Mouse (Mus musculus): ENCODE measurements around the gene Srrm4. TPM values are rescaled to one million over a fixed set of nuclear protein-coding genes. Genes with fewer than 3 reads are reported as not detected.
"Not testable (repeated sequence)": the region's sequence is repeated elsewhere in the genome, so short reads cannot be mapped to it uniquely, and the experiment has no call there.

Gene Srrm4
- polyA plus RNA-seq, 1 experiment from 2014 or later: 1.0 TPM

GRCm38 (mm10) chr5:116436117-116436516, 155.5 kb downstream of the Srrm4 start:
- no peaks in the 10 kb centered on the region for H3K9me3 ChIP-seq (ENCODE audit: low read length)
- ATAC-seq: no peak

GRCm38 (mm10) chr5:116434976-116435850, 156.4 kb downstream of the Srrm4 start:
- H3K27me3 ChIP-seq (ENCODE audit: insufficient read depth, low read length): no peaks in the 10 kb centered on the region
- no peak for TF ChIP-seq CTCF (IDR thresholded peaks at IDR 0.05; ENCODE audit: low read depth)
- peak; percentile 23; the same call in 1 of the 2 replicates for TF ChIP-seq EP300 (IDR thresholded peaks at IDR 0.05; ENCODE audit: low read depth)
- no peaks in the 10 kb centered on the region for H3K9me3 ChIP-seq (ENCODE audit: low read length)
- DNase-seq (peak; percentile 69), ATAC-seq (peak; percentile 92)
- no peaks in the 10 kb centered on the region for H3K4me1 ChIP-seq (ENCODE audit: insufficient read depth)
- no peak overlapping the region for H3K9ac ChIP-seq (replicated peaks)
- no peaks in the 10 kb centered on the region for H3K36me3 ChIP-seq (replicated peaks; ENCODE audit: insufficient read depth, low read length)
- H3K4me3 ChIP-seq (ENCODE audit: low read depth, low read length): no peak overlapping the region
- H3K27ac ChIP-seq (ENCODE audit: low read depth): peak overlapping the region; percentile 77
- 56% methylated on average over 13 of the region's 13 CpGs for WGBS (ENCODE audit: insufficient replicate concordance)
- H3K4me2 ChIP-seq (ENCODE audit: low read depth, low read length): no peak overlapping the region

More at GRCm38 (mm10) chr5:116436117-116436516, 155.5 kb downstream of the Srrm4 start:
- no peaks in the 10 kb centered on the region for H3K36me3 ChIP-seq (replicated peaks; ENCODE audit: insufficient read depth, low read length)
- no peak overlapping the region for H3K4me2 ChIP-seq (ENCODE audit: low read depth, low read length)
- H3K9ac ChIP-seq (replicated peaks): no peak overlapping the region
- H3K27me3 ChIP-seq (ENCODE audit: insufficient read depth, low read length): no peaks in the 10 kb centered on the region
- no peak overlapping the region for H3K4me3 ChIP-seq (ENCODE audit: low read depth, low read length)
- H3K27ac ChIP-seq (ENCODE audit: low read depth): 0 out of 2 replicates have a peak overlapping the region, but pooled peaks have one; percentile 77
- TF ChIP-seq CTCF (IDR thresholded peaks at IDR 0.05; ENCODE audit: low read depth) (no peak), EP300 (IDR thresholded peaks at IDR 0.05; ENCODE audit: low read depth) (no peak)
- H3K4me1 ChIP-seq (ENCODE audit: insufficient read depth): no peaks in the 10 kb centered on the region
- DNase-seq: no peak

- Histone ChIP-seq H3K4me2 (ENCODE audit: low read depth, low read length) (no peak overlapping the region), H3K4me3 (ENCODE audit: low read depth, low read length) (no peak overlapping the region), H3K9ac (replicated peaks) (no peak overlapping the region), H3K36me3 (replicated peaks; ENCODE audit: insufficient read depth, low read length) (no peaks in the 10 kb centered on the region), H3K9me3 (ENCODE audit: low read length) (no peaks in the 10 kb centered on the region), H3K27ac (ENCODE audit: low read depth) (no peak overlapping the region), H3K27me3 (ENCODE audit: insufficient read depth, low read length) (no peaks in the 10 kb centered on the region), H3K4me1 (ENCODE audit: insufficient read depth) (no peaks in the 10 kb centered on the region)
- TF ChIP-seq CTCF (IDR thresholded peaks at IDR 0.05; ENCODE audit: low read depth) (no peak), EP300 (IDR thresholded peaks at IDR 0.05; ENCODE audit: low read depth) (no peak)
- no peak for ATAC-seq
- no peak for DNase-seq
- 59% methylated on average over 7 of the region's 7 CpGs for WGBS (ENCODE audit: insufficient replicate concordance)
These were observed 158.7 kb downstream of the Srrm4 start for GRCm38 (mm10) chr5:116432871-116433270.

GRCm38 (mm10) chr5:116426701-116427100, 164.9 kb downstream of the Srrm4 start:
- H3K27ac ChIP-seq (ENCODE audit: low read depth): no peak overlapping the region
- no peak overlapping the region for H3K4me2 ChIP-seq (ENCODE audit: low read depth, low read length)
- peaks cover 3% of the 10 kb centered on the region; the same call in 1 of the 2 replicates for H3K4me1 ChIP-seq (ENCODE audit: insufficient read depth)
- H3K36me3 ChIP-seq (replicated peaks; ENCODE audit: insufficient read depth, low read length): no peaks in the 10 kb centered on the region
- no peak for DNase-seq
- no peak overlapping the region for H3K9ac ChIP-seq (replicated peaks)
- H3K4me3 ChIP-seq (ENCODE audit: low read depth, low read length): no peak overlapping the region
- WGBS (ENCODE audit: insufficient replicate concordance): 74% methylated on average over 2 of the region's 2 CpGs
- H3K27me3 ChIP-seq (ENCODE audit: insufficient read depth, low read length): no peaks in the 10 kb centered on the region
- no peaks in the 10 kb centered on the region for H3K9me3 ChIP-seq (ENCODE audit: low read length)
- no peak for ATAC-seq
- TF ChIP-seq EP300 (IDR thresholded peaks at IDR 0.05; ENCODE audit: low read depth): no peak
- TF ChIP-seq CTCF (IDR thresholded peaks at IDR 0.05; ENCODE audit: low read depth): no peak

- H3K4me3 ChIP-seq (ENCODE audit: low read depth, low read length); H3K4me2 ChIP-seq (ENCODE audit: low read depth, low read length); H3K9me3 ChIP-seq (ENCODE audit: low read length); H3K27me3 ChIP-seq (ENCODE audit: insufficient read depth, low read length); H3K36me3 ChIP-seq (replicated peaks; ENCODE audit: insufficient read depth, low read length); H3K4me1 ChIP-seq (ENCODE audit: insufficient read depth); DNase-seq; H3K27ac ChIP-seq (ENCODE audit: low read depth); ATAC-seq; H3K9ac ChIP-seq (replicated peaks): not testable (repeated sequence)
- WGBS (ENCODE audit: insufficient replicate concordance): 86% methylated on average over 3 of the region's 3 CpGs
These were observed 165.9 kb downstream of the Srrm4 start for GRCm38 (mm10) chr5:116425709-116426108.

GRCm38 (mm10) chr5:116425273-116425672, 166.3 kb downstream of the Srrm4 start:
- no peaks in the 10 kb centered on the region for H3K9me3 ChIP-seq (ENCODE audit: low read length)
- no peaks in the 10 kb centered on the region for H3K36me3 ChIP-seq (replicated peaks; ENCODE audit: insufficient read depth, low read length)
- no peaks in the 10 kb centered on the region for H3K27me3 ChIP-seq (ENCODE audit: insufficient read depth, low read length)
- 66% methylated on average over 7 of the region's 7 CpGs for WGBS (ENCODE audit: insufficient replicate concordance)
- H3K27ac ChIP-seq (ENCODE audit: low read depth): no peak overlapping the region
- H3K4me1 ChIP-seq (ENCODE audit: insufficient read depth): peaks cover 3% of the 10 kb centered on the region; the same call in 1 of the 2 replicates
- no peak overlapping the region for H3K4me2 ChIP-seq (ENCODE audit: low read depth, low read length)
- no peak for TF ChIP-seq EP300 (IDR thresholded peaks at IDR 0.05; ENCODE audit: low read depth)
- no peak for TF ChIP-seq CTCF (IDR thresholded peaks at IDR 0.05; ENCODE audit: low read depth)
- DNase-seq (no peak), ATAC-seq (no peak)
- no peak overlapping the region for H3K9ac ChIP-seq (replicated peaks)
- H3K4me3 ChIP-seq (ENCODE audit: low read depth, low read length): no peak overlapping the region
